Mouse (Mus musculus) limb, embryonic 12.5 days (tissue): Measurements from ENCODE around the gene Fstl1. TPM values are rescaled to one million over a fixed set of nuclear protein-coding genes. Genes with fewer than 3 reads are reported as not detected.
A peak's percentile ranks its signal among the peaks of the same experiment; 100 is the strongest.

ENCODE experiments used
- ATAC-seq: fragments of 200-750 bp; cut with Nextera tagmentation; 2 replicates; pipeline ENCODE4 v1.8.0; 2017; ENCODE audit warnings: low read depth, moderate TSS enrichment; ENCODE audit not compliant: insufficient number of reproducible peaks, insufficient read depth, low FRiP score, low TSS enrichment
- H3K27ac ChIP-seq: fragments of 300-500 bp; sonication (generic); 2 replicates; pipeline ENCODE4 v1.5.1; 2016; ENCODE audit warnings: mild to moderate bottlenecking, moderate library complexity
- H3K27me3 ChIP-seq: fragments of 300-500 bp; sonication (generic); 2 replicates; pipeline ENCODE4 v1.6.1; 2016; ENCODE audit warnings: mild to moderate bottlenecking, moderate library complexity
- H3K36me3 ChIP-seq: fragments of 300-500 bp; sonication (generic); 2 replicates; pipeline ENCODE4 v1.6.1; 2016; ENCODE audit warnings: mild to moderate bottlenecking, moderate library complexity
- H3K4me1 ChIP-seq: fragments of 300-500 bp; sonication (generic); replicated peaks from 2 replicates; pipeline ENCODE4 v1.6.1; 2016
- H3K4me2 ChIP-seq: fragments of 300-500 bp; sonication (generic); 2 replicates; pipeline ENCODE4 v1.6.1; 2016; ENCODE audit warnings: mild to moderate bottlenecking, moderate library complexity
- H3K4me3 ChIP-seq: fragments of 300-500 bp; sonication (generic); replicated peaks from 2 replicates; pipeline ENCODE4 v1.5.1; 2016; ENCODE audit warnings: mild to moderate bottlenecking
- H3K9ac ChIP-seq: fragments of 300-500 bp; sonication (generic); replicated peaks from 2 replicates; pipeline ENCODE4 v1.6.1; 2016; ENCODE audit warnings: mild to moderate bottlenecking, moderate library complexity
- H3K9me3 ChIP-seq: fragments of 300-500 bp; sonication (generic); 2 replicates; pipeline ENCODE4 v1.6.1; 2016; ENCODE audit warnings: mild to moderate bottlenecking, moderate library complexity
- WGBS: fragments of 180-500 bp; shearing (Covaris S2); methylation state at CpG from one replicate; pipeline ENCODE4 v1.1.7; 2016; 5-methylcytosine and 5-hydroxymethylcytosine counted together
- polyA plus RNA-seq: library from polyadenylated mRNA; unstranded; fragments of >200 nt; fragmentation: Nextera tagmentation; extraction: Ambion mirVana; gene quantifications from 2 replicates; pipeline ENCODE4 v1.2.1, GENCODE M21; 2016

Fstl1 gene
- polyA plus RNA-seq: 385 and 432 TPM in 2 replicates

GRCm38 (mm10) chr16:37776860-37777651, at the start of gene Fstl1:
Fstl1 (plus strand) TSS chr16:37776873.
- Histone ChIP-seq H3K4me3 (peak within 1 kb of the TSS; percentile 73), H3K4me1 (peaks cover 33% of the 10 kb centered on the region), H3K9me3 (no peaks in the 10 kb centered on the region), H3K36me3 (peaks cover 15% of the 10 kb centered on the region), H3K9ac (peak within 1 kb of the TSS; percentile 92), H3K27me3 (no peaks in the 10 kb centered on the region), H3K27ac (peak within 1 kb of the TSS; percentile 96), H3K4me2 (peak within 1 kb of the TSS; percentile 62)
- under 1% methylated on average over 50 of the region's 52 CpGs for WGBS
- peak; percentile 72 for ATAC-seq

GRCm38 (mm10) chr16:37728674-37729073, 48.0 kb upstream of the Fstl1 start:
- H3K4me1 ChIP-seq: peaks cover 40% of the 10 kb centered on the region
- no peak overlapping the region for H3K9ac ChIP-seq
- H3K27me3 ChIP-seq: no peaks in the 10 kb centered on the region
- no peaks in the 10 kb centered on the region for H3K36me3 ChIP-seq
- no peak for ATAC-seq
- H3K27ac ChIP-seq: no peak overlapping the region
- H3K4me3 ChIP-seq: no peak overlapping the region
- 82% methylated on average over 1 of the region's 1 CpGs for WGBS
- no peaks in the 10 kb centered on the region for H3K9me3 ChIP-seq
- H3K4me2 ChIP-seq: no peak overlapping the region

GRCm38 (mm10) chr16:37729381-37730150, 47.1 kb upstream of the Fstl1 start:
- Histone ChIP-seq H3K4me2 (no peak overlapping the region), H3K27ac (peak overlapping the region; percentile 77)
- 60% methylated on average over 9 of the region's 9 CpGs for WGBS

DNA sequence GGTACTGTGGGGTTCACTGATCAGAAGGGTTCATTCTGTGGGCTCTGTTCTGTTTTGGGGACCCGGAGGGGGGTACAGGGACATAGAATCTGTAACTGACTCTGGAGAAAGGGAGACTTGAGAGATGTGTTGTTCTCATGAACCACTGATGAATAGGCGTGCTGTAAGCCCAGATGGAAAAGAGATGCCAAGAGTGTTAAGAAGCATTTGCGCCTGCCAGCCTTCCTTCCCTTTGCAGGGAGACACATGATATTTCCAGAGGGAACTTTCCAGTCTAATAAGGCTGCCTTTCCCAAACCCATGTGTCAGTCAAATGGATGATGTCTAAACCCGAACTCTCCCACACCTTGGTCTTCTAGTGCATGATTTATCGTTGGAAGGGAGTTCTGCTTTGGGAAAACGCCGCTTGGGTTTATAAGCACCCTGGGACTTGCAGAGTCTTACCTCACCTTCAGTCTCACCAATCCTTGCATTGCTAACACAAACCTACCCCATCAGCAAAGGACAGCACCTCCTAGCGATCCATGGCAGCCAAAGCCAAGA, 46.3 kb upstream of the Fstl1 start:
- no peak for ATAC-seq
- Histone ChIP-seq H3K36me3 (no peaks in the 10 kb centered on the region), H3K27ac (peak overlapping the region; percentile 77), H3K4me3 (no peak overlapping the region), H3K9me3 (no peaks in the 10 kb centered on the region), H3K4me2 (no peak overlapping the region), H3K4me1 (peaks cover 41% of the 10 kb centered on the region), H3K9ac (no peak overlapping the region), H3K27me3 (no peaks in the 10 kb centered on the region)
- 70% methylated on average over 8 of the region's 8 CpGs for WGBS

More at GRCm38 (mm10) chr16:37729381-37730150, 47.1 kb upstream of the Fstl1 start:
- Histone ChIP-seq H3K9me3 (no peaks in the 10 kb centered on the region), H3K4me1 (peaks cover 41% of the 10 kb centered on the region), H3K9ac (no peak overlapping the region; the same call in 1 of the 2 replicates), H3K27me3 (no peaks in the 10 kb centered on the region), H3K36me3 (no peaks in the 10 kb centered on the region), H3K4me3 (no peak overlapping the region)
- no peak for ATAC-seq

DNA sequence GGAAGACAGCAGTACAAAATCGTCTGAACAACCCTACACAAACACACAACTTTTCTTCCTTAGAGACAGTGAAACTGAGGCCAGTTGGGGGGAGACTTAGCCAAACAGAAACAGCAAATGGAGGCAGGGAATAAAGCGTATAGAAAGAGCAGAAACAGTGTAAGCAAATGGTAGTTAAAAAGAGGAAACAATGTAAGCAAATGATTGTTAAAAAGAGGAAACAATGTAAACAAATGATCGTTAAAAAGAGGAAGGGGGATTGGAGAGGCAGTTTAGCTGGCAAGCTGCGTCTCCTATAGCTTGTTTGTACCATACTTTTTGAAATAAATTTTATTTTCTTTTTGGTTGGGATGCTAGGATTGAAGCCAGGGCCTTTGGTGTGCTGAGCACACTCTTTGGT, 45.2 kb upstream of the Fstl1 start:
- H3K27ac ChIP-seq: peak overlapping the region; percentile 88
- H3K4me1 ChIP-seq: peaks cover 41% of the 10 kb centered on the region
- H3K9ac ChIP-seq: no peak overlapping the region
- no peaks in the 10 kb centered on the region for H3K27me3 ChIP-seq
- no peaks in the 10 kb centered on the region for H3K9me3 ChIP-seq
- WGBS: 51% methylated on average over 4 of the region's 4 CpGs
- H3K36me3 ChIP-seq: no peaks in the 10 kb centered on the region
- H3K4me2 ChIP-seq: no peak overlapping the region
- H3K4me3 ChIP-seq: no peak overlapping the region
- ATAC-seq: no peak

DNA sequence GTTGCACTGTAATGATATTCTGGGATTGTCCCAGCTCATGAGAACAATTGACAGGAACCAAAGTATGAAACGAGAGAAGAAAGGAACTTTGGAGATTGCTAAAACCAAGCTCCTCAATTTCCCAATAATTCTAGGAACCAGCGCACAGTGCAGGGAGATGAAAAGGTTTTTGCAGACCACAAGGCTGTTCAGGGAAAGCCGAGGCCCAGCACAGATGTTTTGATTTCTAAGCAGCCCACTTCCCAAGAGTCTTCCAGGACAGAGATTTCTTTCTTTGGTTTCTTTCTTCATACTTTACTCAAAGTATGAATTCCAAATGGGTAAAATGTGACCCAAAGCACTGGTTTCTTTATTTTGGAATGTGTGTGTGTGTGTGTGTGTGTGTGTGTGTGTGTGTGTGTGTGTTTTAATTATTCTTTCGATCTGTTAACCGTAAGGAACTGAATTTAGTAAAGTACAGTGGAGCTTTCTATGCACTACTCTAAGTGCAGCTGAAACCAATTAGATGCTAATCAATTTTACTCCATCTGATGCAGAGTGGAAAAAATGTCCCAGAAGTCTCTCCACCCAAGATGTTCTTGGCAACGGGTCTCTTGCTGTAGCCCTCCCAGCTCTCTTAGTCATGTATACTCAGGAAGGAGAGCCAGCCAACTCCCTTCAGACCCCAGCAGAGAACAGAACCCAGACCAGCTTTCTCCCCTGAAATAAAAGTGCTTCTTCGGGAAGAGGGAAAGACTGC, 44.5 kb upstream of the Fstl1 start:
- no peaks in the 10 kb centered on the region for H3K9me3 ChIP-seq
- no peaks in the 10 kb centered on the region for H3K27me3 ChIP-seq
- H3K4me3 ChIP-seq: no peak overlapping the region
- peaks cover 41% of the 10 kb centered on the region for H3K4me1 ChIP-seq
- 29% methylated on average over 7 of the region's 7 CpGs for WGBS
- H3K9ac ChIP-seq: no peak overlapping the region
- peak overlapping the region; percentile 88 for H3K27ac ChIP-seq
- no peaks in the 10 kb centered on the region for H3K36me3 ChIP-seq
- peak overlapping the region; percentile 2; the same call in 1 of the 2 replicates for H3K4me2 ChIP-seq
- peak; percentile 75 for ATAC-seq

DNA sequence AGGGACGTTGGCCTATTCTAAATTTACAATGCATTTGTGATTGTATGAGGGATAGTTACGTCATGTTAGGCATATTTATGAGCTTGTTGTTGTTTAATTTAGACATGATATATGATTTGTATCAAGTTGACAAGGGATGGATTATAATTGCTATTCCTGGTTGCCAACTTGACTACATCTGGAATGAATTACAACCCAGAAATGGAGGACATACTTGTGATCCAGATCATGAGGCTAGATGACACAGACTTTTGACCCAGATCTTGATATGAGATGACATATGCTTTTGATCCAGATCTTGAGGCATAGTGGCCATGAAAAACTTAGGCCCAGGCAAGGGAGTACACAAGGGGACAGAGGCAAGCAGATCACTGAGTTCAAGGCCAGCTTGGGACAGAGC, 36.6 kb upstream of the Fstl1 start:
- Histone ChIP-seq H3K4me3 (no peak overlapping the region), H3K9ac (no peak overlapping the region), H3K27me3 (no peaks in the 10 kb centered on the region), H3K4me2 (no peak overlapping the region), H3K4me1 (no peaks in the 10 kb centered on the region), H3K36me3 (no peaks in the 10 kb centered on the region), H3K27ac (no peak overlapping the region), H3K9me3 (no peaks in the 10 kb centered on the region)
- WGBS: 80% methylated on average over 2 of the region's 2 CpGs
- no peak for ATAC-seq

- 80% methylated on average over 4 of the region's 4 CpGs for WGBS
- no peaks in the 10 kb centered on the region for H3K36me3 ChIP-seq
- no peak overlapping the region for H3K27ac ChIP-seq
Observed at GRCm38 (mm10) chr16:37742266-37742665, 34.4 kb upstream of the Fstl1 start.

GRCm38 (mm10) chr16:37752876-37753275, 23.8 kb upstream of the Fstl1 start:
- Histone ChIP-seq H3K27me3 (no peaks in the 10 kb centered on the region), H3K36me3 (no peaks in the 10 kb centered on the region), H3K4me1 (peaks cover 8% of the 10 kb centered on the region; the same call in 1 of the 2 replicates), H3K4me2 (no peak overlapping the region), H3K9me3 (no peaks in the 10 kb centered on the region), H3K9ac (no peak overlapping the region), H3K27ac (0 out of 2 replicates have a peak overlapping the region, but pooled peaks have one; percentile 45), H3K4me3 (no peak overlapping the region)
- no peak for ATAC-seq
- WGBS: 40% methylated on average over 2 of the region's 2 CpGs

More at GRCm38 (mm10) chr16:37742266-37742665, 34.4 kb upstream of the Fstl1 start:
- Histone ChIP-seq H3K4me2 (no peak overlapping the region), H3K9ac (no peak overlapping the region), H3K4me3 (no peak overlapping the region), H3K9me3 (no peaks in the 10 kb centered on the region), H3K4me1 (no peaks in the 10 kb centered on the region), H3K27me3 (no peaks in the 10 kb centered on the region)
- ATAC-seq: no peak

- ATAC-seq: no peak
- 90% methylated on average over 1 of the region's 1 CpGs for WGBS
- Histone ChIP-seq H3K9me3 (no peaks in the 10 kb centered on the region), H3K27me3 (no peaks in the 10 kb centered on the region), H3K36me3 (no peaks in the 10 kb centered on the region), H3K27ac (no peak overlapping the region), H3K4me2 (no peak overlapping the region), H3K4me1 (peaks cover 8% of the 10 kb centered on the region; the same call in 1 of the 2 replicates), H3K9ac (no peak overlapping the region), H3K4me3 (no peak overlapping the region)
Observed at GRCm38 (mm10) chr16:37753809-37754208, 22.9 kb upstream of the Fstl1 start.
